Mouse (Mus musculus) ES-E14 (cell line): ENCODE measurements around the gene Atxn1. TPM values are rescaled to one million over a fixed set of nuclear protein-coding genes. Genes with fewer than 3 reads are reported as not detected.

Experiments
- DNase-seq: peaks from one replicate; pipeline ENCODE4 v3.0.0-alpha.2; 2013; ENCODE audit warnings: low read depth, low spot score
- H3K27ac ChIP-seq: 2 replicates; pipeline ENCODE4 v1.5.1; 2012; ENCODE audit warnings: low read depth, mild to moderate bottlenecking, low read length, moderate library complexity, mixed read lengths; ENCODE audit not compliant: poor library complexity, insufficient read depth, severe bottlenecking
- H3K36me3 ChIP-seq: 2 replicates; pipeline ENCODE4 v1.6.1; 2012; ENCODE audit warnings: mild to moderate bottlenecking, low read length, moderate library complexity, mixed read lengths; ENCODE audit not compliant: control insufficient read depth, poor library complexity, insufficient read depth, severe bottlenecking
- H3K4me1 ChIP-seq, 2 experiments: fragments of 150-350 bp in 1 of 2; sonication (generic) in 1 of 2; 2 replicates each; pipeline ENCODE4 v1.6.1; 2012; ENCODE audit warnings: low read length in 2 of 2, mild to moderate bottlenecking in 1 of 2, mixed read lengths in 1 of 2; ENCODE audit not compliant: control insufficient read depth in 2 of 2, insufficient read depth in 2 of 2, poor library complexity in 1 of 2
- H3K4me3 ChIP-seq, 2 experiments: fragments of 150-350 bp in 1 of 2; sonication (generic) in 1 of 2; 2 replicates each; pipeline ENCODE4 v1.5.1; 2012; ENCODE audit warnings: low read length in 2 of 2, low read depth in 1 of 2, mild to moderate bottlenecking in 1 of 2, mixed read lengths in 1 of 2; ENCODE audit not compliant: insufficient read depth in 1 of 2, poor library complexity in 1 of 2, severe bottlenecking in 1 of 2
- H3K9ac ChIP-seq: 2 replicates; pipeline ENCODE4 v1.6.1; 2012; ENCODE audit warnings: low read depth, mild to moderate bottlenecking, low read length, mixed read lengths; ENCODE audit not compliant: poor library complexity, insufficient read depth, severe bottlenecking
- H3K9me3 ChIP-seq: fragments of 150-350 bp; sonication (generic); 2 replicates; pipeline ENCODE4 v1.6.1; 2012; ENCODE audit warnings: low read depth, mild to moderate bottlenecking, low read length; ENCODE audit not compliant: control insufficient read depth, insufficient read depth
- CHD2 ChIP-seq: IDR thresholded peaks from 2 replicates; pipeline ENCODE4 v1.6.1; 2014; ENCODE audit warnings: mild to moderate bottlenecking, low read depth, low read length, inconsistent platforms
- HCFC1 ChIP-seq: IDR thresholded peaks from 2 replicates; pipeline ENCODE4 v1.6.1; 2012; ENCODE audit warnings: low read length, inconsistent platforms, borderline replicate concordance; ENCODE audit not compliant: insufficient read depth
- MAFK ChIP-seq: IDR thresholded peaks from 2 replicates; pipeline ENCODE4 v1.6.1; 2014; ENCODE audit warnings: mild to moderate bottlenecking, low read depth, low read length, inconsistent platforms; ENCODE audit not compliant: insufficient read depth
- ZC3H11A ChIP-seq: IDR thresholded peaks from 2 replicates; pipeline ENCODE4 v1.6.1; 2012; ENCODE audit warnings: low read depth, mild to moderate bottlenecking, inconsistent platforms, low read length, borderline replicate concordance
- ZNF384 ChIP-seq: IDR thresholded peaks from 2 replicates; pipeline ENCODE4 v1.6.1; 2012; ENCODE audit warnings: low read depth, low read length, inconsistent platforms
- in situ Hi-C, 2 experiments: fragments of 600-800 bp; cut with MboI; formaldehyde crosslinking; loops; one replicate each; pipeline ENCODE4 v1.15.1; 2025; ENCODE audit warnings: low sequenced_read_pairs in 2 of 2, inconsistent platforms in 1 of 2; ENCODE audit not compliant: unreplicated experiment in 2 of 2
- total RNA-seq: library from RNA; depleted of rRNA; stranded (reverse); fragments of 300-350 nt; gene quantifications from 2 replicates; pipeline ENCODE4 v1.2.3, GENCODE M21; 2012

Atxn1 gene
- total RNA-seq, 1 experiment: 7.8 TPM

DNA sequence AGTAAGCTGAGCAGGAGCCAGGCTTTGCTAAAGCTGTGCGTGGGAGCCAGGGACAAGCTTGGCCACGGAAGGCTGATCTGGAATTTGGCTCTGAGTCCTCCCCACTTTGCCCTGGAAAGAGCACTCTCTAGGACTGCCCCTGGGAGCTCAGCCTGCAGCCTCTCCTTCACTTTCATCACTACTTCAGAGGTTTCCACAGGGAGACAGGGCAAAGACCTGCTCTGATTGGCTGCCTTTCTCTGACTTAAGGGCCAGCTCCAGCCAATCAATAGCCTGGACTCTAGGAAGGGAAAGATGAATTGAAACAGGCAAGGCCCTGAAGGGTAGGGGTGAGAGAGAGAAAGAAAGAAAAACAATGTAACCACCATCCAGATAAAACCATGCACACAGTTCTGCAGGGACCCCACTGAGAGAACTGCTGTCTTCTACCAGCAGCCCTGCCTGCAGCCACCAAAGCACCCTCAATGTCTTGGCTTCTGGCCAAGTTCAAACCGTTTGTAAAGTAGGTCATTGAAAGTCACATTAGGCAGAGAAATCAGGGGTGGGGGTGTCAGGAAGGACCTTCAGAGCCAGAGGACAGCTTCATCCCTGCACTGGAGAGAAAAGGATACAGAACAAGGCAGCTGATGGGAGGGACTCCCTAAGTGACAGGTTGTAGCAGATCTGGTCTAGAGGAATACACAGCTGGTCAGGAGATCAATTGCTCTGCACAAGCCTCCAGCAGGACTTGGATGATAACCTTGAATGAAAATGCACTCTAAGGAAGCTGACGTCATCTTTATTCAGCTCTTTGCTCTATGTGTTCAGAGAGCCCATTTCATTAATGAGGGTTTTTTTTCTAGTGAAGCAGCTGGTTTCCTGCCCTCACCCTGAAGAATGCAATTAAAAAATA, 41.6 kb upstream of the Atxn1 start:
- TF ChIP-seq MAFK (no peak), ZNF384 (no peak), ZC3H11A (no peak), HCFC1 (no peak), CHD2 (no peak)

DNA sequence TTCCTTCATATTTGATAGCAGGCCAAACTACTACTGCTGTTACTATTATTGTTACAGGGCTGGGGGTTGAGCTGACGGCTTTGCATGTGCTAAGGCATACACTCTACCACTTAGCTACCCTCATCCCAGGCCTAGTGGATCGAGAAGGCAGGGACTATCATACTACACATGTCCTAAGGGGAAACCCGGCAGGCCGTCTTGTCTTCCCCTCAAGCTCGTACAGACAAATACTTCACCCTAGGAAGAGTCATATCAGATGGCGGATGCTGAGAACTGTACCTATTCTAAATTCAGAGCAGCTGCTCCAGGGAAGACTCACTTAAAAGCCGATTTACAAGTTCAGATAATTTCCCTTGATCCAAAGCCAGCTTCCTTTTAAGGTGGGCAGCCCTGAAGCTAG, 40.8 kb upstream of the Atxn1 start:
- Histone ChIP-seq H3K27ac (no peak overlapping the region), H3K4me1 (peaks cover 0 to 2% of the 10 kb centered on the region in 2 experiments; a peak in 1 of 4 replicates), H3K9me3 (no peaks in the 10 kb centered on the region), H3K4me3 (no peak overlapping the region), H3K9ac (no peak overlapping the region), H3K36me3 (no peaks in the 10 kb centered on the region)
- in situ Hi-C loops: no loop called here
- TF ChIP-seq ZC3H11A: no peak
- TF ChIP-seq HCFC1: no peak
- no peak for TF ChIP-seq CHD2
- TF ChIP-seq ZNF384: no peak
- TF ChIP-seq MAFK: no peak
- DNase-seq: no peak

More for the DNA sequence above, 41.6 kb upstream of the Atxn1 start:
- DNase-seq: no peak
- in situ Hi-C loops: no loop called here
- Histone ChIP-seq H3K9ac (no peak overlapping the region), H3K4me3 (no peak overlapping the region), H3K9me3 (no peaks in the 10 kb centered on the region), H3K27ac (no peak overlapping the region), H3K36me3 (no peaks in the 10 kb centered on the region), H3K4me1 (peaks cover 0 to 6% of the 10 kb centered on the region in 2 experiments; a peak in 1 of 4 replicates)

DNA sequence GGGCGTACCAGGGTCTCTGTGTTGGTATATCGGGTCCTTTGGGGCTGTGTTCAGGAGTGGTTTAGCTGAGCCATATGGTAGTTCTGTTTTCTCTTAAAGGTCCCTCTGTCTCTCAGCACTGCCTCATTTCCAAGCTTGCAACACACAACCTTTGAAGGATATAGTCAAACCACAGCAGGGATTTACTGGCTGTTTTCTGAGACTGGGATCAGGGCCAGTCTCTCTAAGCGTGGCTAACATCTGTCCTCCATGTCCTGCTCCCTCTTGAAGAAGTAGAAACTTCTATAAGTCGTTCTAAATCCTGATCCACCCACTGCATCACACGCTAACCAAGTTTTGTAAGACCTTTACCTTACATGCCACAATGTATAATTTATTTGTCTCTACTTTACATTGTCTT, 36.5 kb upstream of the Atxn1 start:
- Histone ChIP-seq H3K27ac (no peak overlapping the region), H3K4me3 (no peak overlapping the region), H3K36me3 (no peaks in the 10 kb centered on the region), H3K9ac (no peak overlapping the region), H3K9me3 (no peaks in the 10 kb centered on the region), H3K4me1 (0 out of 4 replicates have a peak, but pooled peaks cover 0 to 2% of the 10 kb centered on the region in 2 experiments)
- in situ Hi-C loops: no loop called here
- TF ChIP-seq MAFK (no peak), CHD2 (no peak), ZC3H11A (no peak), ZNF384 (no peak), HCFC1 (no peak)
- no peak for DNase-seq

DNA sequence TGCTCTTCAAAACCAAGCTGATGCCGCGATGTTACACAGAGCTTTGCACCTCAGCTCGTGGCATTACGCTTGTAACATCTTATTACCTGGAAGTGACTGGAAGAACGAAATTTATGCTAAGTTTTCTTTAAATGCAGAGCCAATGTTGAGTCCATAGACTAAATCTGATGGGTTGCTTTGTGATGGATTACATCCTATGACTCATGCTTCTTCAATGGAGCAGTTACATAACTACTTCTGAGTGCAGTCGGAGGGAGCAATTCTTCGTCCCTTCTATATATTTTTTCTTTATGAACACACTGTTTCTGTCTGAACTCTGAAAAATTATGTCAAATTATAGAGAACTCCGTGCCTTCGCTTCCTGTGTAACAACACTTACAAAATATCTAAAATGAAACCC, 28.1 kb upstream of the Atxn1 start:
- H3K4me3 ChIP-seq: no peak overlapping the region
- H3K36me3 ChIP-seq: no peaks in the 10 kb centered on the region
- TF ChIP-seq ZC3H11A (no peak), MAFK (no peak), CHD2 (no peak), HCFC1 (no peak), ZNF384 (no peak)
- no peak overlapping the region for H3K9ac ChIP-seq
- H3K4me1 ChIP-seq: peaks cover 2 to 4% of the 10 kb centered on the region in 2 experiments; a peak in 1 of 4 replicates
- in situ Hi-C loops: no loop called here
- H3K9me3 ChIP-seq: no peaks in the 10 kb centered on the region
- no peak overlapping the region for H3K27ac ChIP-seq
- DNase-seq: no peak
